Comparison of ENCODE assay signal across 8 mouse cellular contexts in genomic region chr9:107645577-107645976, GRCm38 (mm10). TPM values are rescaled to one million over a fixed set of nuclear protein-coding genes. Genes with fewer than 3 reads are reported as not detected.
DNase-seq lines count a peak whose midpoint lies in the region; ATAC-seq lines count a peak whose summit lies in the region.

No protein-coding gene starts in this region.

- no peaks in the 10 kb centered on the region for H3K36me3 ChIP-seq in limb, embryonic 13.5 days
- H3K36me3 ChIP-seq in midbrain, embryonic 15.5 days (replicated peaks), result no peaks in the 10 kb centered on the region

- H3K9me3 ChIP-seq in limb, embryonic 13.5 days, result no peaks in the 10 kb centered on the region
- H3K9me3 ChIP-seq in midbrain, embryonic 15.5 days, result no peaks in the 10 kb centered on the region

- 17% methylated on average over 5 of the region's 5 CpGs for WGBS in limb, embryonic 13.5 days
- WGBS in midbrain, embryonic 15.5 days, result 10% methylated on average over 5 of the region's 5 CpGs

- H3K9ac ChIP-seq in limb, embryonic 13.5 days, result no peak overlapping the region
- 0 out of 2 replicates have a peak overlapping the region, but pooled peaks have one; percentile 19 for H3K9ac ChIP-seq in midbrain, embryonic 15.5 days

- H3K4me2 ChIP-seq in limb, embryonic 13.5 days (replicated peaks), result 0 out of 2 replicates have a peak overlapping the region, but pooled peaks have one; percentile 10
- H3K4me2 ChIP-seq in midbrain, embryonic 15.5 days, result no peak overlapping the region

- no peaks in the 10 kb centered on the region for H3K27me3 ChIP-seq in limb, embryonic 13.5 days
- H3K27me3 ChIP-seq in midbrain, embryonic 15.5 days (replicated peaks), result no peaks in the 10 kb centered on the region

- H3K27ac ChIP-seq in limb, embryonic 13.5 days, result no peak overlapping the region
- H3K27ac ChIP-seq in midbrain, embryonic 15.5 days, result no peak overlapping the region

- no peak overlapping the region for H3K4me3 ChIP-seq in limb, embryonic 13.5 days
- H3K4me3 ChIP-seq in midbrain, embryonic 15.5 days, result no peak overlapping the region

- peak; percentile 60; the same call in 1 of the 2 replicates for ATAC-seq in limb, embryonic 13.5 days (ENCODE audit: low FRiP score, low read depth)
- ATAC-seq in midbrain, embryonic 15.5 days (replicated peaks), result peak; percentile 57

- peaks cover 24% of the 10 kb centered on the region for H3K4me1 ChIP-seq in limb, embryonic 13.5 days
- peaks cover 22% of the 10 kb centered on the region for H3K4me1 ChIP-seq in midbrain, embryonic 15.5 days

- DNase-seq in right cerebral cortex, adult 18-20 months, result peak; percentile 73
- DNase-seq in right cerebral cortex, postnatal 36 days (ENCODE audit: low spot score in 2 of 2), result no peak
- peak; percentile 83 for DNase-seq in cerebellum, adult 9-10 months
- DNase-seq in forelimb bud, embryonic 11.5 days (ENCODE audit: low read depth, low spot score), result peak; percentile 88
- peak; percentile 93 for DNase-seq in induced T-regulatory cell, adult 2 months (ENCODE audit: low read depth)
- DNase-seq in spleen, postnatal 14 days (ENCODE audit: low spot score in 2 of 2), result peak; percentile 57 to 77

RNA-seq across cellular contexts. Expression of gene Gnai2, which starts 10.4 kb away (rescaled TPM):
- 383 and 392 TPM in 2 replicates for polyA plus RNA-seq in limb, embryonic 13.5 days (2015; fragmentation: Nextera tagmentation; extraction: Ambion mirVana)
- 299 and 386 TPM in 2 replicates for polyA plus RNA-seq in midbrain, embryonic 15.5 days (2015; fragmentation: Nextera tagmentation; extraction: Ambion mirVana)

RNA-seq across cellular contexts. Expression of gene Slc38a3, which starts 23.8 kb away (rescaled TPM):
- 4.3 and 5.3 TPM in 2 replicates for polyA plus RNA-seq in limb, embryonic 13.5 days (2015; fragmentation: Nextera tagmentation; extraction: Ambion mirVana)
- polyA plus RNA-seq in midbrain, embryonic 15.5 days (2015; fragmentation: Nextera tagmentation; extraction: Ambion mirVana), result 31.8 and 40.4 TPM in 2 replicates

RNA-seq across cellular contexts. Expression of gene Gnat1, which starts 33.9 kb away (rescaled TPM):
- 0.74 and 1.0 TPM in 2 replicates for polyA plus RNA-seq in limb, embryonic 13.5 days (2015; fragmentation: Nextera tagmentation; extraction: Ambion mirVana)
- 2.1 and 2.2 TPM in 2 replicates for polyA plus RNA-seq in midbrain, embryonic 15.5 days (2015; fragmentation: Nextera tagmentation; extraction: Ambion mirVana)

RNA-seq across cellular contexts. Expression of gene Sema3b, which starts 36.5 kb away (rescaled TPM):
- 8.0 and 8.6 TPM in 2 replicates for polyA plus RNA-seq in limb, embryonic 13.5 days (2015; fragmentation: Nextera tagmentation; extraction: Ambion mirVana)
- polyA plus RNA-seq in midbrain, embryonic 15.5 days (2015; fragmentation: Nextera tagmentation; extraction: Ambion mirVana), result 4.3 and 4.9 TPM in 2 replicates

RNA-seq across cellular contexts. Expression of gene Ifrd2, which starts 58.1 kb away (rescaled TPM):
- 44.3 and 49.5 TPM in 2 replicates for polyA plus RNA-seq in limb, embryonic 13.5 days (2015; fragmentation: Nextera tagmentation; extraction: Ambion mirVana)
- polyA plus RNA-seq in midbrain, embryonic 15.5 days (2015; fragmentation: Nextera tagmentation; extraction: Ambion mirVana), result 14.5 and 16.9 TPM in 2 replicates

Comparison
In these comparisons a context has a peak if more than half of its experiments do, and no peak if none do; other contexts are left out.
1. DNase-seq: peak in right cerebral cortex, adult 18-20 months (single experiment), cerebellum, adult 9-10 months (single experiment), forelimb bud, embryonic 11.5 days (single experiment), induced T-regulatory cell, adult 2 months (single experiment) and spleen, postnatal 14 days (2 of 2); none in right cerebral cortex, postnatal 36 days (0 of 2).